Mouse (Mus musculus) left cerebral cortex, adult 9 months (tissue): ENCODE data around the gene Sars2.
A peak's percentile ranks its signal among the peaks of the same experiment; 100 is the strongest.

ENCODE experiments used
- DNase-seq, 2 experiments: peaks; one replicate each; pipeline ENCODE4 v3.0.0; 2022; ENCODE audit warnings: low spot score in 2 of 2

The Sars2 gene

DNA sequence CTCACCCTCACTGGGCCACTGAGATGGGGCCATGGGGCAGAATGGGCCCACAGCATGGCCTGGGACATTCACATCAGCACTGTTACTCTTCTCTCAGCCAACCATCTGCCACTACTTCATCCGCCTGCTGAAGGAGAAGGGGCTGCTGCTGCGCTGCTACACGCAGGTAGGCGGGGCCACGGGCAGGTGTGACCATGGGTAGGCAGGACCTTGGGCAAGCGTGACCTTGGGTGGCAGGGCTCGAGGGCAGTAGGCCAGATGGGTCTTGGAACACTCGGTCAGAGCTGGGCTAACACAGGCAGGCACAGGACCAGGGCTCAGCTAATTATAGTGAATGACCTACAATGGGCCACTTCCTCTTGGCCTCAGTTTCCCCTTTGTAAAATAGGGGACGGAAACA is 37.0 kb downstream of the Sars2 start:
- no peak for DNase-seq

DNA sequence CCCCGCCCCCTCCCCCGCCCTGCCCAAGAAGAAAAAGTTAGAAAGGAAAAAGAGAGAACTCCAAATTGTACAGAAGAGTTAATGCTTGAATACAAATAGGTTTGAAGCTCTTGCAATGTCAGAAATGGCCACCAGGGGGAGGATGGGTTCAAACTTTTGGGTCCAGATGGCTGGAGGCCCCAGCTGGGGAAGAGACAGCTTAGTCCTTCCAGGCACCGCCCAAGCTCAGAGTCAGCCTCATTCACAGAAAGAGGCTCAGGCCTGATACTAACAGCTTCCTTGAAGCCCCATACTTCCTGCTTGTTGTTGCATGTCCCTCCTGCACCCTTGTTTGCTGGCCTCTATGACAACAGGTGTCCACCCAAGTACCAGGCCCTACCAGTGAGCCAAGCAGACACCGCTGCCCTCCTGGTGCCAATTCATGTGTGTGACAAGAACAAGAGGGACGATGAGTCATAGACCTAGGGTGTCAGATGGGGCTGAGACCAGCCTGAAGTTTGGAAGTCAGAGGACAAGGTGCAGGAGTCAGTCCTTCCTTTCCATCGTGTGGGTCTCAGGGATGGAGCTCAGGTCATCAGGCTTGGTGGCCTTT is 38.4 kb downstream of the Sars2 start:
- DNase-seq, result peak; percentile 69 to 94

DNA sequence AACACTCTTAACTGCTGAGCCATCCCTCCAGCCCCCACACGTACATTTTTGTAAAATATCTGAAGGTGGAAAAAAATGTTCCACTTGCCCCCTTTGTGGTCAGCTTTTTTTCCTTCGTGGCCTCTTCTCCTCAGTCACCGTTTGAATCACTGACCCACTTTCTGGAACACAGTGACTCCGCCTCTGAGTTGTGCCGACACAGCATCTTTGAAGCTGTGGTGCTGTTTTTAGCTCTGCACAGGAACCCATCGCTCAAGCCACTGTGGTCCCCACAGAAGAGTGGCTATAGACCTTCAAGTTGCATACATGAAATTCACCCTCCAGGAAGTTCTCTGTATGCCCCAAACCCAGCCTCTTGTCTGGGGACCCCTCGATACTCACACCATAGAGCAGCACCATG is 39.1 kb downstream of the Sars2 start:
- no peak for DNase-seq

DNA sequence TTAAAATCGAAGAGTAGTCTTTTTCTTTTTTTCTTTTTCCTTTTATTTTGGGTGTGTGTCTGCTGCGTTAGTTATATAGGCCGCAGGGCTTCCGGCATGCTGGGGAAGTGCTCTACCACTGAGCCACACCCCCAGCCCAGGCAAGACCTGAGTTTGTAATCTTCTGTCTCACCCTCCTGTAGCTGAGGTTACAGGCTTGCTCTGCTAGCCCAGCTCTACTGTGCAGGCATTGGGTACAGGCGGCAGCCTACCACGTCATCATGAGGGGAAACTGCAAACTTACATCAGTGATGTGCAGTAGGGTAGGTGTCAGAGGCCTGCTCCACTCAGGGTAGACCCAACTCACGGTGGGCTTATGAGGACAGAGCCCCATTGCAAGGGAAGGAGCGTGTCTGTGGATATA is 39.5 kb downstream of the Sars2 start:
- DNase-seq, result no peak

DNA sequence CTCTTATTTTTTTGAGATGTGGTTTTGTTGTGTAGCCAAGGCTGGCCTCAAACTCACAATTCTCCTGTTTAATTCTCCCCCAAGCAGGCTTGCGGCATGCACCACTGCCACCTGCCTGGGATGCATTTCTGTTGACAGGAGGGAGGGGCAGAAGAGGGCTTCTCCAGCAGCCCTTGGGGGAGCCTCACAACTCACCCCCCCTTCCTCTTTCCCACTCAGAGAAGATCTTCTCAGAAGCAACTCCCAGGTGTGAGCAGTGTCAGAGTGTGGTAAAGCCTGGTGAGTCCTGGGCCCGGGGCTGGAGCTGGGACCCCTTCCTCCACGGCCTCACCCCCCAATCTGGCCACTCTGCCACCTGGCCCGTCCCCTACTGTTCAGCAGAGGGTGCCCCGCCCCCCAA is 43.4 kb downstream of the Sars2 start:
- no peak for DNase-seq

DNA sequence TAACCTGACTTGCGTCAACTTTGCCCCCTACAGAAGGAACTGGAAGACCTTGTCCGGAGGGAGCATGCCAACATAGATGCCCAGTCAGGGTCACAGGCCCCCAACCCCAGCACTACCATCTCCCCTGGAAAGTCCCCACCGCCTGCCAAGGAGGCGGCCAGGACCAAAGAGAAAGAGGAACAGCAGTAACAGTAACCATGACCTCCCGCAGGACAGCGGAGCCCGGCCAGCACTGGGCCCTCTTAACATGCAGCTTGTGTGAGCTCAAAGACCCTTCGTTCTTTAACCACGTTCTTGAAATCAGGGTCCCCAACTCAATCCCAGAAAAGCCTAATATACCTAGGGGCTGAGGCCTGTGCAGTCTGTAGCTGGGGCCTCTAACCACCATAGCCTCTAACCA is 46.1 kb downstream of the Sars2 start:
- DNase-seq, result no peak

DNA sequence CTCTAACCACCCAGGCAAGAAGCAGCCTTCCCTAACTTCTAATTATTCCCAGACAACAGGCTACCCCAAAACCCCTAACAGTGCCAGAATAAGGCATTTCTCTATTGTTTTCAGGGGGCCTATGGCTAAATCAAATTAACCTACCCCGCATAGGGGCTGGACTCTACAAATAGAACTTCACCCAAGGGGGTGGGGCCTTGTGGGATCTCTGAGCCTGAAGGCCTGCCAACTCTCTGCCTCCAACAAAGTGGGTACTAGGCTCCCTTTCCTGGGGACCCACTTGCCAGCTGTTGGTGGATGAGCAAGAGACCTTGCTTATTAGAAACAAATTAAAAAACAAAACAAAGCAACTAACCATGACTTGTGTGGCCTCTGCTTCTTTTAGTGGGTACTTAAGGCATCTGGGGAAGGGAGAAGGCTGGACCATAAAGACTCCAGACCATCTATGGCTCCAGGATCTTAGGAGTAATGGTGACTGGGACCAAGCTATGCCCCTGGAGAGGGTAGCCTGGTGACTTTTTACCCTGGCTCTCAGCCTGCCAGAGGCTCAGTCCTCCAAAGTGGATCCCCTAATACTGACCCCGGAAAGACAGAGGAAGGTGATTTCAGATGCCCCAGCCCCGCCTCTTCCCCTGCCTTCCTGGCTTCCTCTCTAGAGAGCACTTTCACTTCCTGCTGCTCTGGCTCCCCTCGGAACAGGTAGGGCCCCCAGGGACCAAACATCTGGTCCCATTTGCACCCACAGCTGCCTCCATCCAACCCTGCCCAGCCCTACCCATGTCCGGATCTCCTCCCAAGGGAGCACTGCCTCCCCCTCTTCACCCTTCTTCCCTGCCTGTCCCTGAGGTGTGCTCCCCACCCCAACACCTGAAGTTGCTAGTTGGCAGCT is 46.8 kb downstream of the Sars2 start, which contains the start of gene Rinl:
Gene Rinl (plus strand): TSS at position 663 of the 889 bp plus-strand sequence.
- no peak for DNase-seq

DNA sequence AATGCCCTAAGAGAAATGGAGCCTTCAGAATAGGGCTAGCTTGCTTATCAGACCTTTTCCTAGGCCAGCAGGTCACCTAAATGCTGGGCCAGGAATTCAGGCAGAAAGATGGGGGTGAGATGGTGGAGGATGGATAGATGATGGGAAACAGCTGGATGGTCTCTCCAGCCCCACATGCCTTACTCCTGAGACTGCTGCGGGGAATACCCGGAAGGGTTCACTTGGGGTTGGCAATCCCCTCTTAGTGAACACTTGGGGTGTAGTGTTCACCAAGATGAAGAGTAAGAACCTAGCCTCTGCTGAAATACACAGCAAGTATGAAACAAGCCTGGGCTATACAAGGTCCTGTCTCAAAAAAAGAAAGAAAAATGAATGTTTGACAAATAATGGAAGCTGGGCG is 47.4 kb downstream of the Sars2 start:
- DNase-seq, result no peak

DNA sequence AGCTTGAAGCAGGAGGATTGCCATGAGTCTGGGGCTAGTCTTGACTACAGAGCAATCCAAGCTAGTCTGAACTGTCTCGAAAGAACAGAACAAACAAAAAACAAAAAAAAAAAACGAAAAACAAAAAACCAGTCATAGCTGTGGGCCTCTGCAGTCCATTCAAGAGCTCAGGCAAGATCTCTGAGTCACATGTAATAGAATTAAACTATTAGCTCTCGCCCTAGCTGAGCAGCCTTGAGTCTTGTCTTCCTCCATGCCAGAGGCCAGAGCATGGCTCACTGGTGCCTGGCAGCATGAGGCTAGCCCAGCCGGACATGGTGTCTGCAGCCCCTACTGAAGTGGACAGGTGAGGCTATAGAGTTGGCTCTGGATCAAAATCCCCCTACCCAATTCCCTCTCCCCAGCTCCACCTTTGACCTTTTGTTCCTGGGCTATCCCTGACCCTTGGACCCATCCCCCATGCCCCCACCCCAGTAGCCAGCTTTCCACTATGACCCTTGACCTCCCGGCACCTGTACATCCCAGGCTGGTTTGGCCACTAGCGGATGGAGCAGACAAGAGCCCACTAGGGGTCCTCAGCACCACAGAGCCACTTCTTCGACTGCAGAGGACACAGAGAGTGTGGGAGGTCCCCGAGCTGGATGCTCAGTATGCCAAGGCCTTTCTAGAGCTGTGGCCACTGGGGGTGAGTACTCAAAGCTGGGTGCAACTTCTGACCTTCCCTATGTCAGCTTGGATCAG is 48.4 kb downstream of the Sars2 start:
- no peak for DNase-seq

DNA sequence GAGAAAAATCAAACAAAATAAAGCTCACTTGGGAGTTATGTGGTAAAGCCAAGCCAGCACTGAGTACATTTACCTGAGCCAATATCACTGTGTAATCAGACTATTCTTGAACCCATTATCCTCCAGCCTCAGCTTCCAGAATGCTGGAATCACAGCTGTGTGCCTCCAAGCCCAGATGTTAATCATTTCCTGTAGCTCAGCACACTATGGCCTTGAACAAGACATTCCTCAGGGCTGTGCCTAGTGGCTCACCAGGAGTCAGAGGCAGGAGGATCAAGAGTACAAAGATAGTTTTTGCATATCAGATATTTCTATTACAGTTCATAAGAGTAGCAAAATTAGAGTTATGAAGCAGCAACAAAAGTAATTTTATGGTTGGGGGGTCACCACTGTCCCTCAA is 49.9 kb downstream of the Sars2 start:
- no peak for DNase-seq

DNA sequence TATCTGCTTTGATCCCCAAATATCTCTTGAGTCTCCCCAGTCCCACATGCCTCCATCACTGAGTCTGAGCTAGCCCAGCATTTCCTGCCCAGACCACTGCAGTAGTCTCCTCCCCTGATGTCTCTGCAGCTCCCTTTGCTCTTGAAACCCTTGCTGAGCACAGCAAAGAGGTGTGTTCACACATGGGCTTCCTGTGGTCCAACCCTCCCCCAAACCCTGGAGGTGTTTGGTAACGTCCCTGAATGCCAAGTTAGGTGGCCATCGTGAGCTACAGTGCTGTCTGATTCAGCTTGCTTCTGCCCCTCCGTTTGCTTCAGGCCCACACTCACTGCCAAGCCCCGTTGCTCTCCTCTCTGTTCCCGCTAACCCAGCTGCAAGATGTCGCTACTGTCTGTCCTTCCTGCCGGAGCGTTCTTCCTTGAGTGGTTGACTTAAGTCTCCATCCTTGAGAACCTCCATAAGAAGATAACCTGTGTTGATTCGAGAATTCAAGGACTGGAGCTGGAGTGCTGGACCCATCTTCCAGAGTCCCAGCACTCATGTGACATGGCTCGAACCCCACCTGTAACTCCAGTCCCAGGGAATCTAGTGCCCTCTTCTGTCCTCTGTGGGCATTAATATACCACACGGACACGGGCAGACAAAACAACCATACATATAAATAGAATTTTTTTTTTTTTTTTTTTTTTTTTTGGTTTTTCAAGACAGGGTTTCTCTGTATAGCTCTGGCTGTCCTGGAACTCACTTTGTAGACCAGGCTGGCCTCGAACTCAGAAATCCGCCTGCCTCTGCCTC is 50.8 kb downstream of the Sars2 start:
- no peak for DNase-seq

DNA sequence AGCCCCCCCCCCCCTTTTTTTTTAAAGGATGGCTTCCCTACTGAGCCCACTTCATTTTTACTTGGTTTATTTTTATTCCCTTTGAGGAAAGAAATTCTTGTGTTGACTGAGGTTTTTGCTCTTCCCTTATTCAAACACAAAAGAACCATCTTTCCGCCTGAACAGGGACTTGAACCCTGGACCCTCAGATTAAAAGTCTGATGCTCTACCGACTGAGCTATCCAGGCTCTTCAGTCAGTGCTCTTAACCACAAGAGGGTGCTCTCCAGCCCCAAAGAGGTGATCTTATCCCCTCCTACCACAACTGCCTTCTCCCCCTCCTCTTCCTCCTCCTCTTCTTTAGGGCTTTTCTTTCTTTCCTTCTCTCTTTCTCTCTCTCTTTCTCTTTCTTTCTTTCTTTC is 52.0 kb downstream of the Sars2 start:
- no peak for DNase-seq

DNA sequence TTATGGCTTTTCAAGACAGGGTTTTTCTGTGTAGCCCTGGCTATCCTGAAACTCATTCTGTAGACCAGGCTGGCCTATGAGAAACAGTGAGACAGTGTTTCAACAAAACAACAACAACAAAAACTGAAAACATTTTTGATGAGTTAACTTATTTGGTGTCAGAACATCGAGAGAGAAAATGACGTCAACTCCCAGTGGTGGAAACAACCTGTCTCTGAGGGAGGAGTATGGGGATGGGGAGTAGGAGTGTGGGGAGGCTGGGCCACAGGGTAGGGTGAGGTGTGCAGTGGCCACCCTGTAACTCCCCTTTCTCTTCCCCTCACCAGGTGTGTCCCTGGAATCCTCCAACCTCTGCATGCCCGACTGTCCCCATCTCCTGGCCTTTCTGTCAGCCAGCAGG is 52.7 kb downstream of the Sars2 start:
- DNase-seq, result no peak

DNA sequence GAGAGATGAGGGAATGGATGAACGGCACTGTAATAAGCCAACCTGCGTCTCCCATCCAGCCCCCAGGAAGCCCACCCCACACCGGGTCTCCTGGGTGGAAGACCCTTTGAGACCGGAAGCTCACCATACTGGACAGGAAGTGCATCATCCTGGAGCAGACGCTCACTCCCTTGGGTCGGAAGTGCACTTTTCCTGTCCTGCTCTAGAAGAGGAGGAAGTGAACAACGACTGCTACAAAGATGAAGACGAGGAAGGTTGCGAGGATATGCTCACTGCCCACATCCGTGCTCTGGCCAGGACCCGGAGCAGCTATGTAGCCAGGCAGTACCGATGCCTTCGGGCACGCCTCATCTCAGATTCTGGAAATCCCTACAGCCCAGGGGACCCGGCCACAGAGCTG is 54.0 kb downstream of the Sars2 start:
- DNase-seq, result no peak

DNA sequence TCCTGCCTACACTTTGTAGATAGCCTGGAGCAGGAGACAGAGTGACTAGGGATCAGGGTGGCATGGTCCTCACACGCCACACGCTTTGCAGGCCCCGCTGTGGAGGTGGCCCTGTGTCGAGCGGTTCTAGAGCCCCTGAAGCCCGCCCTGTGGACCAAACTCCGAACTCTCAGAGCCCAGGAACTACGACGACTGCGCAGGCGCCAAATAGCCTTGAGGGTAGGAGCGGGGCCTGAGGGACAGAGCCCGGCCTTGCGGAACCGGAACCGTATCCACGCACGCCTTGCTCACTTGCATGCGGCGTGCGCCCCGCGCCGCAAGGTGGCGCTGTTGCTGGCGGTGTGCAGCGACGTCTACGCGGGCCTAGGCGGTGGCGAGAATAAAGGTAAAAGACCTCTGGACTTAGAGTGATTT is 54.8 kb downstream of the Sars2 start:
- peak in 1 of 2 experiments; percentile 75 for DNase-seq

DNA sequence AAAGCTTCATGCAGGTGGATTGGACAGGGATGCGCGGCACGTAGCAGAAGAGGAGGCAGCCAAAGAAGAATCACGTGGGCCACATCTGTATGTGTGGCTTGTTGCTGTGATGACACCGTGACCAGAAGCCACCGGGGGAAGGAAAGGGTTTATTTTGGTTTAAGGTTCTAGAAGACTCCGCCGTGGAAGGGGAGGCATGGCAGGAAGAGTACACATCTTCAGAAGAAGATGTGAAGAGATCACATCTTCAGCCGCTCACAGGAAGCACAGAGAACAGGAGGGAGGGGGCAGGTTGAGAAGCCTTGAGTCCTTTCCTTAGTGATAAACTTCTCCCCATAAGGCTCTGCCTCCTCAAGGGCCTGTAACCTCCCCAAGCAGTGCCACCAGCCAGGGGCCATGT is 58.2 kb downstream of the Sars2 start:
- DNase-seq, result no peak

DNA sequence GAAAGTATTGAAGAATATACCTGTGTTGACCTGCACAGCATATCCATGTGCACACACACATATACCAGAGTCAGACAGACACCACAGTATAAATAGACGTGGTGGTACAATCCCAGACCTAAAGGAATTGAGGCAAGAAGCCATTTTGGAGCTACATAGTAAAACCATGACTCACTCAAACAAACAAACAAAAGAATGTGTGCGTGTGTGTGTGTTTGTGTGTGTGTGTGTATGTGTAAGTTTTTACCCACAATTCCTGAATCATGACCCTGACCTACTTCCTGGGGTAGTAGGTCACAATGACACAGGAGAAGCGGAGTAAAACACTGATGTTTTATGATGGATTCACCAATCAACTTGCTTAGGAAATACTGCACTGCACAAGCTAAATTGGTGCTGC is 59.7 kb downstream of the Sars2 start:
- DNase-seq, result no peak

DNA sequence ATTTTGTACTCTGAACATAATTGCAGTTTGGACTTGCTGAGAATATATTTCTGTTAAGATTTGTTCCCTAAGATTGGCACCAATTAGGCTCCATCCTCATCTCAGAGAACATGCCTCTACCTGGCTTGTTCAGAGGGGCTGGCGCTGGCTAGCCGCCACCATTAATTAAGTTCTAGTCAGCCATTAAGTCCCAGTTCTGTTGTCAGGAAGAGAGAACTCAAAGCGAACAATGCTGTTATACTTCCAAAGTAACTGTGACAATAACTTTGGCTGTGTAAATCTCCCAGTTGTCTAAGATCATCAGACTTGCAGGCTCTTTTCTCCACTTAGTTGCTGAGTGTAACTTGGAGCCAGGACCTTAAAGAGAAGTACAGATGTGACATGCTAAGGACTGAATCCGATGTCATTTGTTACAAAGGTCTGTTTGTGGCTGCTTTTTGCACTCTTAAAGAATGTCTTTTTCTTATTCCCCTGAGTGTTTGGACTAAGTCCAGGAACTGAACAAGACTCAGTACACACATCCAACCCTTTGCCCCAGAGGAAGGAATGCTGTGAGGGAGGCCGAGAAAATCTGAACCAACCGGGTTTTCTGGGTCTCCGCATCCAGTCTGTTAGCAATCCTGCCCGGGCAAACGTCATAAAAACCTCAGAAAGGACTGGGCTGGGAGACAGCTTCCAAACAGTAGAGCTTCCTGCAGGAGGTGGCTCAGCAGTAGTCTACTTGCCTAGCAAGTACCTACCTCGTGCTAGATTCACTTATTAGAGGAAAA is 60.3 kb downstream of the Sars2 start:
- no peak for DNase-seq

DNA sequence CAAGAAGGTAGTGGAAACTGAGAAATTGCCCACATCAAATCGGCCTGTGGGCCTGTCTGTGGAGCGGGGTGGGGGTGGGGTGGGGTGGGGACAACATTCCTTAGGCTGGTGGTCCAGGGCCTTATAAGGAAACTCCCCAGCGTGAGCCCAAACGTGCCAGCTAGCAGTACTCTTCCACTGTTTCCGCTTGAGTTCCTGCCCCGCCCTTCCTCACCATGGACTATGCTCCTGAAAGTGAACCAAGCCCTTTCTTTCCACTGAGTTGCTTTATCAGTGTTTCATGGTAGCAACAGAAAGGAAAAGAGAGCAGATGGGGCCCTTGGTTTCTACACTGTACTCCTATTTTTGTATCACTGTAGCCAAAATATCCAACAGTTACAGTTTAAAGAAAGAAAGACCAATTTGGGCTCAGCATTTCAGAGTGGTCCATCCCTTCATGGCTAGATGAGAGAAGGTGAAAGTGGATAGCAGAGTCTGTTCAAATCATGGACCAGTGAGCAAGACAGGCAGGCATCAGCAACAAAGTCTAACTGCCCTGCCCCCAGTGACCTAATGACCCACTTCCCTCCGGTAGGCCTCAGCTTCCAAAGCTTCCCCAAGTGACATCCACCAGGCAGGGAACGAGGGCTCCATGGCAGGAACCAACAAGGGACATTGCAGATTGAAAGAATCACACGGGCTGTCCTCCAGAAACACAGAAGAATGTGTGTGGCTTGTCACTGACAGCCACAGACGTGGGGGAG is 61.2 kb downstream of the Sars2 start:
- DNase-seq, result no peak
